Mouse (Mus musculus) thymus, adult 2 months (tissue): ENCODE results near the gene Fen1.

Experiments used
- CTCF ChIP-seq: fragments of 200-500 bp; IDR thresholded peaks from 2 replicates; pipeline ENCODE4 v1.5.1; 2012; ENCODE audit warnings: mild to moderate bottlenecking, control low read depth, low read length, moderate library complexity, borderline replicate concordance; ENCODE audit not compliant: control insufficient read depth, poor library complexity, insufficient read depth; ENCODE audit errors: extremely low read depth
- POLR2A ChIP-seq: fragments of 200-500 bp; IDR thresholded peaks from 2 replicates; pipeline ENCODE4 v1.6.1; 2012; ENCODE audit warnings: mild to moderate bottlenecking, low read length, control low read depth, moderate library complexity; ENCODE audit not compliant: control insufficient read depth, poor library complexity, insufficient read depth; ENCODE audit errors: extremely low read depth

DNA sequence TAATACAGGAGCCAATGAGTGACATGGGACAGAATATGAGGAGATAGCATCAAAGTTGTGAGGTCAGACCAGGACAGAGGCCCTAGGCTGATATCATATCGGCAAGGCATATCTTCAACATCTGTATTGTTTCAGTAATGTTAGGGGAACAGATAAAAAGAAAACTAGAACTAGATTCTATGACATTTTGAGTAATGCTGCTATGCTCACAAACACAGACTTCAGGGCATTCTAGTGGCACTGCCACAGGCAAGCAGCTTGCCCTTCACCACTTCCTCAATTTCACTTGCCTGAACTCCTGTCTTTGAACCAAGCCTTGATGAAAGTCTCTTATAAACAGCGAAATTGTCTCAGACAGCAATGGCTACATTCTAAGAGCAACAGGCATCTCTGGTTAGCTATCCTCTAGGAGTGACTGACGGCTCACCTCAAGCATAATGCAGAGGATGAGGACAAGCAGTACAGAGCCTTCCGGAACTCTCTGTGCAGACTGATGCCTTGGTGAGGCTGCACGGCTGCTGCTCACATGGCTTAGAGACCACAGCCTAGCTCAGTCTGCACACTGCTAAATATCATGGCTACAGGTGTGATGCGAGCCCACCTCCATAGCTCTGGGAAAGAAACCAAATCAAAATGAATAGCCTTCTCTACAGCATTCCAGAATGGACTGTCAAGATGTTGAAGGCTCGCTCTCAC, 30.0 kb downstream of the Fen1 start:
- TF ChIP-seq CTCF (no peak), POLR2A (no peak)
